Mouse (Mus musculus) limb, embryonic 13.5 days (tissue): ENCODE measurements around the gene Pou2f1. TPM values are rescaled to one million over a fixed set of nuclear protein-coding genes. Genes with fewer than 3 reads are reported as not detected.

ENCODE experiments used
- ATAC-seq: fragments of 200-750 bp; cut with Nextera tagmentation; 2 replicates; pipeline ENCODE4 v1.8.0; 2017; ENCODE audit warnings: low read depth, moderate number of reproducible peaks, moderate TSS enrichment; ENCODE audit not compliant: low FRiP score
- H3K27ac ChIP-seq: fragments of 300-500 bp; sonication (generic); 2 replicates; pipeline ENCODE4 v1.5.1; 2015; ENCODE audit warnings: inconsistent platforms, mild to moderate bottlenecking, moderate library complexity
- H3K27me3 ChIP-seq: fragments of 300-500 bp; sonication (generic); 2 replicates; pipeline ENCODE4 v1.6.1; 2015; ENCODE audit warnings: mild to moderate bottlenecking, inconsistent platforms
- H3K36me3 ChIP-seq: fragments of 300-500 bp; sonication (generic); 2 replicates; pipeline ENCODE4 v1.6.1; 2015; ENCODE audit warnings: inconsistent platforms, mild to moderate bottlenecking, moderate library complexity
- H3K4me1 ChIP-seq: fragments of 300-500 bp; sonication (generic); 2 replicates; pipeline ENCODE4 v1.6.1; 2015; ENCODE audit warnings: inconsistent platforms
- H3K4me2 ChIP-seq: fragments of 300-500 bp; sonication (generic); replicated peaks from 2 replicates; pipeline ENCODE4 v1.6.1; 2015; ENCODE audit warnings: inconsistent platforms, mild to moderate bottlenecking, moderate library complexity
- H3K4me3 ChIP-seq: fragments of 300-500 bp; sonication (generic); 2 replicates; pipeline ENCODE4 v1.5.1; 2015; ENCODE audit warnings: moderate library complexity, mild to moderate bottlenecking, inconsistent platforms
- H3K9ac ChIP-seq: fragments of 300-500 bp; sonication (generic); 2 replicates; pipeline ENCODE4 v1.6.1; 2015; ENCODE audit warnings: mild to moderate bottlenecking, inconsistent platforms
- H3K9me3 ChIP-seq: fragments of 300-500 bp; sonication (generic); 2 replicates; pipeline ENCODE4 v1.6.1; 2016; ENCODE audit warnings: inconsistent platforms
- WGBS: fragments of 180-500 bp; shearing (Covaris S2); methylation state at CpG from one replicate; pipeline ENCODE4 v1.1.7; 2015; 5-methylcytosine and 5-hydroxymethylcytosine counted together
- polyA plus RNA-seq: library from polyadenylated mRNA; unstranded; fragments of >200 nt; fragmentation: Nextera tagmentation; extraction: Ambion mirVana; gene quantifications from 2 replicates; pipeline ENCODE4 v1.2.1, GENCODE M21; 2015

Pou2f1 gene
- 15.3 and 15.9 TPM in 2 replicates for polyA plus RNA-seq

DNA sequence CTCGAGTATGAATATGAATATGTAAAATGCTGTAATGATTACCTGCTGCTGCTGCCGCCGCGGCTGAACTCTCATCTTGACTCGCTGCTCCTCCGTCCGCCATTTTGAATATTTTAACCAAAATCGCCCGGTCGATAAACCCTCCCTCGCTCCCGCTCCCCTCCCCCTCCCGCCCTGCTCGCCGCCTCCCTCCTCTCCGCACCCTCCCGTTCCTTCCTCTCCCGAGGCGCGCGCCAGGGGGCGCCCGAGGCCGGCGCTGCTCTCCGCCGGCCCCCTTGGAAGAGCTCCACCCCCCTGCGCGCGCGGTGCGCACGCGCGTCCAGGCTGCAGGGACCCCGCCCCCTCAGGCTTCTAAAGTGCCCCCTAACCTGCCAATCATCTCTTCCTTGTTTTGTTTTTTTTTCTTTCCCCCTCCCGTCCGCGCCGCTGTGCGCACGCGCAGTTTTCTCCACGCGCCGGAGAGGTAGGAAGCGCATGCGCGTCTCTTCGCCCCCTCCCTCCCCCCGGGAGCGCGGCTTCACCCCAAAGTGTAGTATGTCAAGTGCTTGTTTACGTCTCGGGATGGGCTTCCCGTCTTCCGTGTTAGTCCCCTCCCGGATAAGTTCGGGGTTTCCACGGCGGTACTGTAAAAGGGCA, at the start of gene Pou2f1:
TSS of gene Pou2f1 (minus strand) at position 159 of the 636 bp plus-strand sequence.
- WGBS = under 1% methylated on average over 44 of the region's 61 CpGs
- H3K9me3 ChIP-seq = no peaks in the 10 kb centered on the region
- H3K4me2 ChIP-seq = peak within 1 kb of the TSS; percentile 95
- H3K27ac ChIP-seq = peak within 1 kb of the TSS; percentile 93
- no peaks in the 10 kb centered on the region for H3K27me3 ChIP-seq
- peak; percentile 87 for ATAC-seq
- peak within 1 kb of the TSS; percentile 98 for H3K4me3 ChIP-seq
- no peaks in the 10 kb centered on the region for H3K36me3 ChIP-seq
- H3K9ac ChIP-seq = peak within 1 kb of the TSS; percentile 97
- H3K4me1 ChIP-seq = peaks cover 21% of the 10 kb centered on the region

DNA sequence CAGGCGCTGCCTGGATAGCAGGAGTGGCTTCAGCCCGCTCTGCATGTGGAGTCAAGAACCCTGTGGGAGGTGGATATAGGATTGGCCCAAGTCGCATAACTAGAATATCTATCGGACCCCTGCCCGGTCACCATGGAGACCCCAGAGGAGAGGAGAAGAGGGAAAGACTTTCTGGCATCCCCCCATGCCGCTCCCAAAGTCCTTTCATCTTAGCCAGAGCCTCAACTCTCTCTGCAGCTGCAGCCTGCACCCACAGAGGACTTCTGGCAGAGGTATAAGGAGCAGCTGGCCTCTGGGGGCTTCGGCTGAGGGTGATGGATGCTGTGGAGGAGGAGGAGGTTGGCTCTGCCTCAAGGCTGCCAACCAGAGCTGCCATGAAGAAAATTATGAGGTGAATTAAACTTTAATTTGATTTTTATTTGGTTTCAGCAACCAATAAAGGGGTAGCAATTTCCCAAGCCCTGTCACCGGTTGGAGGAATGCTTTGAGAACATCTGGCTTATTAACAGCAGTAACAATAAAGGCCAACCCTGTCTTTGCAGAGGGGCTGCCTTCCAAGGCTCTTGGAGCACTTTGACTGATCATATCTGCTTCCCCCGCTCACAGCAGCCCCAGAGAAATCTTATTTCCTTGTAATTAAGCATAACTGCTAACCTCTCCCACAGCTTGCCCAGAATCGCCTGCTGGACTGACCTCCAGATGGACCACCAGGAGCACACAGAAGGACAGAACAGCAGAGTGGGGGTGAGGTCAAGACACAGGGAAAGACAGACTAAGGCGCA, 46.8 kb upstream of the Pou2f1 start:
- peak overlapping the region; percentile 59 for H3K9ac ChIP-seq
- H3K4me3 ChIP-seq = peak overlapping the region; percentile 48
- H3K36me3 ChIP-seq = no peaks in the 10 kb centered on the region
- H3K9me3 ChIP-seq = no peaks in the 10 kb centered on the region
- peaks cover 25% of the 10 kb centered on the region for H3K27me3 ChIP-seq
- WGBS = 5% methylated on average over 11 of the region's 11 CpGs
- peak overlapping the region; percentile 61; the same call in 1 of the 2 replicates for H3K27ac ChIP-seq
- H3K4me2 ChIP-seq = peak overlapping the region; percentile 92
- peak; percentile 73 for ATAC-seq
- peaks cover 56% of the 10 kb centered on the region for H3K4me1 ChIP-seq

DNA sequence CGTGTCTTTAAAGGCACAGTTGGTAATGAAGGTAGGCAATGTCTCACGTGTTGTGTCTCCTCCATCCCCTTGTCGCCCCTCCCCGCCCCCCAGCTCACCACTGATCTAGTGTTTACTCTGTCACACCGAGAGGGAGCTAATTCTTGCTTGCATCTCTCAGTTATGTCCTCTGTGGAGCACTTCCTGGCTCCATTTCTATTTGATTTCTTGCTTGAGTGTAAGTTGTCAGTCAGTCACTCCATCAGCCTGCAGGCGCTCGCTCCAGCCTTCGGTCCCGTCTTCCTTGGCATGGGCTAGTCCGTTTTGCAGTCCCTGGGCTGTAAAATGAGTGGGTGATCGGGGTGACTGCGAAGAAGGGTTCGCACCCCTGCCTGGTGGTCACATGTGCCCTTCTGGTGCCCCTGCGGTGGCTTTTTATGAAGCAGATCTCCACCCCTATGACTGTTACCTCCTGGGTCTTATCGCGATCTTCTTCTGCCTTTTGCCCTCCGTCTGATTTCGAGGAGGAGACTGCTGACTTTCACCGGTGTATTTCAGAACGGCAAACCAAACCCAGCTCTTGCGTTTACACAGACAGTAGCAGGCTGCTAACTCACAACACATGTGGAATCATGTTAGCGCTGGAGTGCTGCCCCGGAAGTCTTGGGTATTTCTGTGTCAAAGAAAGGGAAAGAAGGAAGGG, 45.9 kb upstream of the Pou2f1 start:
- Histone ChIP-seq H3K4me1 (peaks cover 61% of the 10 kb centered on the region), H3K27me3 (peaks cover 19% of the 10 kb centered on the region), H3K36me3 (no peaks in the 10 kb centered on the region), H3K4me3 (peak overlapping the region; percentile 48), H3K27ac (peak overlapping the region; percentile 61), H3K4me2 (peak overlapping the region; percentile 92), H3K9me3 (no peaks in the 10 kb centered on the region), H3K9ac (peak overlapping the region; percentile 59)
- under 1% methylated on average over 23 of the region's 23 CpGs for WGBS
- ATAC-seq = no peak

DNA sequence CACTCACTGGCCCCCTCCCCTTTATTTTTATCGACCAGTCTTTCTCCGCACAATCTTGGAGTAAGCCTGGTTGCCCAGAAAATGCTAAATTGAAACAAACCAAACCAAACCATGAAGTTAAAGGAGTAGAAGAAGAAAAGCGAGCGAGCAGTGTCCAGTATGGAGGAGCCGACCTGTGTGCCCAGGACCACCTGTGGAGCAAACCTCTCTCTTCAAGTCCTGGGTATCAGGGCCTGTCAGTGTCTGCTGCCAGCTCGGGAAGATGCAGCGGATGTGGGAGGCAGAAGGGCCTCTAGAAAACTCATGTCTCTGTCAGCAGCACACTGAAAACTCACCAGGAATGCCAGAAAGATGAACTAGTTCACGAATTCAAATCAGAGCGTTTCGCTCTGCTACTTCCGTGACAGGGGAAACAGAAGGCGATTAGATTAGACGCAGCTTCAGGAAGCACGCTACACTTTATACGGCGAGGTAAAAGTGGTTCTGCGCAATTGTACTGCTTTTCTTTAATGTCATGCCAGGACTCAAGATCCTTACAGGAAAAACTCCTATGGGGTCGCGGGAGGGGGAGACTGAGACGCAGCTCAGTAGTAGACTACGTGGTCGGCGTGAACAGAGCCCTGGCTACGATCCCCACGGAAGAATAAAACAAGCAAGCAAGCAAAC, 45.2 kb upstream of the Pou2f1 start:
- Histone ChIP-seq H3K4me3 (peak overlapping the region; percentile 48), H3K4me1 (peaks cover 59% of the 10 kb centered on the region), H3K27me3 (peaks cover 19% of the 10 kb centered on the region), H3K9ac (peak overlapping the region; percentile 59), H3K9me3 (no peaks in the 10 kb centered on the region), H3K4me2 (peak overlapping the region; percentile 92), H3K36me3 (no peaks in the 10 kb centered on the region), H3K27ac (0 out of 2 replicates have a peak overlapping the region, but pooled peaks have one; percentile 61)
- no peak for ATAC-seq
- 5% methylated on average over 25 of the region's 25 CpGs for WGBS

GRCm38 (mm10) chr1:166045894-166046197, 43.4 kb upstream of the Pou2f1 start:
- WGBS = 23% methylated on average over 4 of the region's 4 CpGs
- no peaks in the 10 kb centered on the region for H3K9me3 ChIP-seq
- peak overlapping the region; percentile 72; the same call in 1 of the 2 replicates for H3K27ac ChIP-seq
- H3K4me1 ChIP-seq = peaks cover 59% of the 10 kb centered on the region
- no peak overlapping the region for H3K9ac ChIP-seq
- H3K36me3 ChIP-seq = no peaks in the 10 kb centered on the region
- H3K27me3 ChIP-seq = peaks cover 19% of the 10 kb centered on the region
- peak overlapping the region; percentile 92 for H3K4me2 ChIP-seq
- H3K4me3 ChIP-seq = peak overlapping the region; percentile 17; the same call in 1 of the 2 replicates
- no peak for ATAC-seq

DNA sequence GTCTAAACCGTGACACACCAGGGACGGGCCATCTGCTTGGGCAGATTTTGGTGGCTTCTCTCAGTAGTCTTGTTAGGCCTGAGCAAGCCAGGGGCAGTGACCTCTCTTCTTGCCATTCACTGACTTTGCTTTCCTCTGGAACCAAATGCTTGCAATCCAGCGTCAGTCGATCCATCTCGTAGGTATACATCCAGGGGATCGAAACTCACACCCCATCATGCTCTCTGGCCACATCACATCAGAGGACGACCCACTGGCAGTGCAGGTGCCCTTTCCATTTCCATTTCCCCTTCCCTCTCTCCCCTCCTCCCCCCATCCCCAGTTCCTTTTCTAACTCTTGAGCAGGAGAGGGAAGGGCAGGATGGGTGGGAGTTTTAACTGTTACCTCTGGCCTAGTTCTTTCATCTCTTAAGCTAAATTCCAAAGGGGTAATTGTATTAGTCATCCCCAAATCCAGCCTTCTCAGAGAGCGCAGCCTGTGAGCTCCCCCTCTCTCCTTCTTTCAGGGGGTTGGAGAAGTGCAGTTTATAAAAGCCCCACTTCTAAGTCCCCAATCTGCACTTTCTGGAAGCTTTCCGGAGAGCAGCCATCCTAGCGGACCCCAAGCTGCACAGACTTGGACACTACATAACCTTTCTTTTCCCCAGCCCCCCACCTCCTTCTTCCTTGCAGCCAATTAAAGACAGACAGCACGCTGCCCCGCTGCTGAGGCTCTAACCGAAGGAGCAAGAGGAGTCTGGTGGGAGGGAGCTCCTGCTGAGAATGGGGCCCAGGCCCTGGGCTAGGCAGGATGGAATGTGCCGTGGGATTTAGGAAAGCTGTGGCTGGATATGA, 42.8 kb upstream of the Pou2f1 start:
- WGBS = 20% methylated on average over 14 of the region's 14 CpGs
- Histone ChIP-seq H3K36me3 (no peaks in the 10 kb centered on the region), H3K9ac (peak overlapping the region; percentile 53; the same call in 1 of the 2 replicates), H3K4me3 (peak overlapping the region; percentile 17), H3K4me2 (peak overlapping the region; percentile 92), H3K9me3 (no peaks in the 10 kb centered on the region), H3K27me3 (peaks cover 19% of the 10 kb centered on the region), H3K4me1 (peaks cover 59% of the 10 kb centered on the region), H3K27ac (peak overlapping the region; percentile 72; the same call in 1 of the 2 replicates)
- ATAC-seq = peak; percentile 77

DNA sequence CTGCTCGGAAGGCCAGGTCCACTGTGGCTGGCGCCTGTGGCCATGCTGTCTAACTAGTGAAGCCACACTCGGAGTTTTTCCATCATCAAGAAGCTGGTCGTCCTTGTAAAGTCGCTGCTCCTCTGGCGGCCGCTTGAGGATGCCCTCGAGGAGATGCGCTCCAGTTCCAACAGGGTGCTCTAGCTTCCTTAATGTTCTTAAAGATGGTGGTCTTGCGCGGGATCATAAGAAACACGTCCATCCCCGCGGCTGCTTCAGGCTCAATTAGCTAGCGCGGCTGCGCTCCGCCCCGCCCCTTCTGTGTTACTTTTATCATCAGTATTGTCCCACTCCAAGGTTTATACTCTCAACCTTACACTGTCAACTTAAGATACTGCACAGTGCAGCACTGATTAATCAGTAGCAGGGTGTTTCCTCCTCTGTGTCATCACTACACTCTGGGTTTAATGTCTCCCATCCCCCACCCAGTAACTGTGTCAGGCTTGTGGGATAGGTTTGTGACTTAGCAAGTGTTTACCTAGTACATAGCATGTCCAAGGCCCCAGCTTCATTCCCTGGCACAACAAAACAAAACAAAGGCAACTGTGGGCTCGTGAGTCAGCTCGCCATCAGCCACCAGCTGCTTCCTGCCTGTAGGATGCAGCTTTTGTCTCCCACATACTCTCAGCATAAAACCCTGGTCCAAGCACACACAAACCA, 41.1 kb upstream of the Pou2f1 start:
- Histone ChIP-seq H3K9ac (no peak overlapping the region), H3K4me3 (no peak overlapping the region), H3K4me1 (peaks cover 47% of the 10 kb centered on the region), H3K36me3 (no peaks in the 10 kb centered on the region), H3K9me3 (no peaks in the 10 kb centered on the region), H3K27ac (no peak overlapping the region), H3K4me2 (no peak overlapping the region), H3K27me3 (peaks cover 19% of the 10 kb centered on the region)
- WGBS = 66% methylated on average over 21 of the region's 21 CpGs
- ATAC-seq = no peak

- Histone ChIP-seq H3K36me3 (no peaks in the 10 kb centered on the region), H3K27ac (no peak overlapping the region), H3K27me3 (peaks cover 7% of the 10 kb centered on the region), H3K9me3 (no peaks in the 10 kb centered on the region), H3K4me3 (no peak overlapping the region), H3K9ac (no peak overlapping the region), H3K4me1 (peaks cover 28% of the 10 kb centered on the region), H3K4me2 (no peak overlapping the region)
- ATAC-seq = no peak
- 41% methylated on average over 1 of the region's 1 CpGs for WGBS
Measured at GRCm38 (mm10) chr1:166041501-166041900, 39.0 kb upstream of the Pou2f1 start.

DNA sequence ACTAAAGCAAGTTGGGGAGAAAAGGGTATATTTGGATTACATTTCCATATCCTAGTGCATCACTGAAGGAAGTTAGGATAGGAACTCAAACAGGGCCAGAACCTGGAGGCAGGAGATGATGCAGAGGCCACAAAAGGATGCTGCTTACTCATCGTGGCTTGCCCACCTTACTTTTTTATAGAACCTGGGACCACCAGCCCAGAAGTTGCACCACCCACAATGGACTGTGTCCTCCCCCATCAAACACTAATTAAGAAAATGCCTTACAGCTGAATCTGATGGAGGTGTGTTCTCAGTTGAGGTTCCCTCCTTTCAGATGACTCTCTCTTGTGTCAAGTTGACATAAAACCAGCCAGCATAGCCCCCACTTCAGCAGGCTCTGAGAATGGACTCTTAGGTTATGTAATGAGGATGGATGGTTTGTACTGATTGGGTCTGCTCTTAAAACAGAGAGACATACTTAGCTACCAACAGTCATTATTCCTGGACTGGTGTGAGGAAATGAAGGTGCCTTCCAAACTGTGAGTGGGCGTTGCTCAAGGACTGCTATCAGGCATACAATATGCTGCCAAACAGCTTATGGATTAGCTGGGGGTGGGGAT, 36.4 kb upstream of the Pou2f1 start:
- H3K9ac ChIP-seq = no peak overlapping the region
- 80% methylated on average over 2 of the region's 2 CpGs for WGBS
- no peak overlapping the region for H3K4me3 ChIP-seq
- no peaks in the 10 kb centered on the region for H3K36me3 ChIP-seq
- no peaks in the 10 kb centered on the region for H3K27me3 ChIP-seq
- no peak overlapping the region for H3K27ac ChIP-seq
- H3K4me2 ChIP-seq = no peak overlapping the region
- H3K9me3 ChIP-seq = no peaks in the 10 kb centered on the region
- H3K4me1 ChIP-seq = peaks cover 7% of the 10 kb centered on the region; the same call in 1 of the 2 replicates
- no peak for ATAC-seq

DNA sequence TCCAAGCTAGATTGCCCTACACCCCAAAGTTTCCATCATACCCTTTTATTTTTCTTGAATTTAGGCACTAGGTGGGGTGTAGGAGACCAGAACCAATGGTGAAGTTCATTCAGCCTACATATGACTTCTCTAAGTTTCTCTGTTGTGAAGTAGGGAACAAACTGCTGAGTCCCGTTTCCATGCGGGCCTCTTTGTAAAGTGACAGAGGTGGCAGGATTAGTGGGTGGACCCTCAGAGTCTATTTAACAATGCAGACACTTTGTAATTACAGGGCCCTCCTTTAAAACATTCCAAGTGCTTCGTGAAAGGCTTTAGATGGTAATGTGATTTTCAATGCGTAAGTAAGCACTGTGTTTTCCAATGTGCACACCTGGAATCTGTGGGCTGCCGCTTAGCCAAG, 32.6 kb upstream of the Pou2f1 start:
- 0 out of 2 replicates have a peak, but pooled peaks cover 2% of the 10 kb centered on the region for H3K4me1 ChIP-seq
- H3K4me3 ChIP-seq = no peak overlapping the region
- no peak for ATAC-seq
- H3K27me3 ChIP-seq = no peaks in the 10 kb centered on the region
- no peak overlapping the region for H3K27ac ChIP-seq
- no peaks in the 10 kb centered on the region for H3K9me3 ChIP-seq
- H3K36me3 ChIP-seq = no peaks in the 10 kb centered on the region
- 23% methylated on average over 5 of the region's 5 CpGs for WGBS
- no peak overlapping the region for H3K4me2 ChIP-seq
- no peak overlapping the region for H3K9ac ChIP-seq
